Mouse (Mus musculus) testis, adult 2 months (tissue): ENCODE measurements around the gene Etv4.

Experiments used
- CTCF ChIP-seq: fragments of 200-500 bp; IDR thresholded peaks from 2 replicates; pipeline ENCODE4 v1.5.1; 2012; ENCODE audit warnings: low read depth, mild to moderate bottlenecking, inconsistent platforms, low read length, moderate library complexity; ENCODE audit not compliant: control insufficient read depth, insufficient read depth, insufficient replicate concordance
- POLR2A ChIP-seq: fragments of 200-500 bp; IDR thresholded peaks from 2 replicates; pipeline ENCODE4 v1.6.1; 2012; ENCODE audit warnings: low read depth, mild to moderate bottlenecking, inconsistent platforms, low read length, moderate library complexity; ENCODE audit not compliant: control insufficient read depth

- TF ChIP-seq POLR2A: no peak
- TF ChIP-seq CTCF: no peak
Observed at GRCm38 (mm10) chr11:101787432-101787831, 2.3 kb upstream of the Etv4 start.
